Mouse (Mus musculus) midbrain, embryonic 15.5 days (tissue): Measurements from ENCODE around the gene Cilp. TPM values are rescaled to one million over a fixed set of nuclear protein-coding genes. Genes with fewer than 3 reads are reported as not detected.

Experiments
- ATAC-seq: fragments of 200-750 bp; cut with Nextera tagmentation; replicated peaks from 2 replicates; pipeline ENCODE4 v1.8.0; 2017; ENCODE audit warnings: moderate TSS enrichment
- H3K27ac ChIP-seq: fragments of 300-500 bp; sonication (generic); 2 replicates; pipeline ENCODE4 v1.5.1; 2015; ENCODE audit warnings: mild to moderate bottlenecking, inconsistent platforms
- H3K27me3 ChIP-seq: fragments of 300-500 bp; sonication (generic); replicated peaks from 2 replicates; pipeline ENCODE4 v1.6.1; 2015; ENCODE audit warnings: inconsistent platforms
- H3K36me3 ChIP-seq: fragments of 300-500 bp; sonication (generic); replicated peaks from 2 replicates; pipeline ENCODE4 v1.6.1; 2015; ENCODE audit warnings: inconsistent platforms
- H3K4me1 ChIP-seq: fragments of 300-500 bp; sonication (generic); 2 replicates; pipeline ENCODE4 v1.6.1; 2015; ENCODE audit warnings: inconsistent platforms
- H3K4me2 ChIP-seq: fragments of 300-500 bp; sonication (generic); 2 replicates; pipeline ENCODE4 v1.6.1; 2015; ENCODE audit warnings: inconsistent platforms, mild to moderate bottlenecking, moderate library complexity
- H3K4me3 ChIP-seq: fragments of 300-500 bp; sonication (generic); 2 replicates; pipeline ENCODE4 v1.5.1; 2015; ENCODE audit warnings: mild to moderate bottlenecking, inconsistent platforms
- H3K9ac ChIP-seq: fragments of 300-500 bp; sonication (generic); 2 replicates; pipeline ENCODE4 v1.6.1; 2015; ENCODE audit warnings: mild to moderate bottlenecking, inconsistent platforms
- H3K9me3 ChIP-seq: fragments of 300-500 bp; sonication (generic); 2 replicates; pipeline ENCODE4 v1.6.1; 2016; ENCODE audit warnings: inconsistent platforms
- WGBS: fragments of 180-500 bp; shearing (Covaris S2); methylation state at CpG from one replicate; pipeline ENCODE4 v1.1.7; 2015; ENCODE audit warnings: mixed read lengths; 5-methylcytosine and 5-hydroxymethylcytosine counted together
- polyA plus RNA-seq: library from polyadenylated mRNA; unstranded; fragments of >200 nt; fragmentation: Nextera tagmentation; extraction: Ambion mirVana; gene quantifications from 2 replicates; pipeline ENCODE4 v1.2.1, GENCODE M21; 2015

The Cilp gene
- polyA plus RNA-seq, 1 experiment from 2014 or later: 0.26 TPM

DNA sequence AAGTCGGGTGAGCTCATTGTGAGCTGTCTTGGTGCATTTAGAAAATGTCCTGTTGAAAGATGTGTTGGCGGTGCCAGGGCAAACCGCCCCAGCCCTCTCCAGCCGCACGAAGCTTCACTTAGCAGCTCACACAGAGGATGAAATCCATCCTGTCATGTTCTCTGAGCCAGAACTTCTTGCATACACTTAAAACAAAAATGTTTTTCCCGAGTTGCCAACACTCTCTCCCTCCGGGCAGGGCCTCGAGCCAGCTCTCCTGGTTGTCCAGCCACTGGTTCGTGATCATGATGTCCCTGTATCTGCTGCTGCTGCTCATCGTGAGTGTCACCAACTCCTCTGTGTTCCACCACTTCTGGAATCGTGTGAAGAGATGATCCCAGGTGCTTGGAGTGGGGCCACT is 27.4 kb upstream of the Cilp start:
- Histone ChIP-seq H3K36me3 (no peaks in the 10 kb centered on the region), H3K27me3 (no peaks in the 10 kb centered on the region), H3K4me3 (no peak overlapping the region), H3K9ac (no peak overlapping the region), H3K4me2 (no peak overlapping the region), H3K9me3 (no peaks in the 10 kb centered on the region), H3K27ac (no peak overlapping the region), H3K4me1 (no peaks in the 10 kb centered on the region; the same call in 1 of the 2 replicates)
- ATAC-seq: no peak
- 85% methylated on average over 11 of the region's 11 CpGs for WGBS

DNA sequence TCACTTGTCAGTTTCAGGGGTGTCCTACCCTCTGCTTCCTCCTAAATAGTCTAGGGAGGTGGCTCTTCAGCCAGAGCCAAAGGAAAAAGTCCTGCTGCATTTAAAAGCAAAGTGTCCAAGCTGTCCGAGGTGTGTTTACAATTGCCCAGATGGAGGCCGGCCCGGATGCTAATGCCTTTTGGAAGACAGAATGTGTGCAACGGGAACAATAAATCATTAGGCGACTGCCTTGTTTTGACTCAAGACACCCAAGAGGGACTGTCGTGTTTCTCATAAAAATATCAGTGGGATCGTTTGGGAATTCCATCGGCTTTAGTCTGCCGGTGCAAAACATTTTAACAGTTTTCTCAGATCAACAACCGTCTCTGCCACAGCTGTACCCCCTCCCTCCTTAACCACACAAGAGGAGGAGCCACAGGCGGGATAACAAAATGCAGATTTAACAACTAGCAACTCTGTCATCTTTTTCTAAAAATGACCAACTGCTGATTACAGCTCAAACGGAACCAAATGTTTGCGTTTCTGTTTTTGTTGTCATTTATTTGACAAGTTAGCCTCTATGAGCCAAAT is 26.7 kb upstream of the Cilp start:
- Histone ChIP-seq H3K9ac (no peak overlapping the region), H3K27ac (no peak overlapping the region), H3K36me3 (no peaks in the 10 kb centered on the region), H3K4me1 (no peaks in the 10 kb centered on the region; the same call in 1 of the 2 replicates), H3K27me3 (no peaks in the 10 kb centered on the region), H3K9me3 (no peaks in the 10 kb centered on the region), H3K4me3 (no peak overlapping the region), H3K4me2 (no peak overlapping the region)
- ATAC-seq: no peak
- WGBS: 82% methylated on average over 13 of the region's 13 CpGs

DNA sequence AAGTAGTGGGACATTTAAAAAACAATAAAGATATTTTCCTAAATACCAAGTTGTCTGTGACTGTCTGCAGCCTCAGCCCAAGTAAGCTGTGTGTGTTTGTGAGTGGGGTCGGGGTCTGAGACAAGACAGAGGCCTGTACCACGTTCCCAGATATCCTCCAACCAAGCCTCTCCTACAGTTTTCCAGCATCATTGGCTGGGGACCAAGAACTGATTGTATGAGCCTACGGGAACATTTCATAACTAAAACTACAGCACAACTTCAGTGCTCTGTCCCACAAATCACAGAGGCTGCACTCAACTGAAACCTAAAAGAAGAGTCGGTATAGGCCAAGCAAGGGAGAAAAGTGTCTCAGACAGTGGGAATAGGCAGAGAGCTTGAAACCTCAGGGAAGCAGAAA is 25.8 kb upstream of the Cilp start:
- Histone ChIP-seq H3K9ac (no peak overlapping the region), H3K4me3 (no peak overlapping the region), H3K27ac (no peak overlapping the region), H3K36me3 (no peaks in the 10 kb centered on the region), H3K4me1 (no peaks in the 10 kb centered on the region; the same call in 1 of the 2 replicates), H3K9me3 (no peaks in the 10 kb centered on the region), H3K4me2 (no peak overlapping the region), H3K27me3 (no peaks in the 10 kb centered on the region)
- whole genome bisulfite sequencing: 94% methylated on average over 4 of the region's 4 CpGs
- no peak for ATAC-seq

DNA sequence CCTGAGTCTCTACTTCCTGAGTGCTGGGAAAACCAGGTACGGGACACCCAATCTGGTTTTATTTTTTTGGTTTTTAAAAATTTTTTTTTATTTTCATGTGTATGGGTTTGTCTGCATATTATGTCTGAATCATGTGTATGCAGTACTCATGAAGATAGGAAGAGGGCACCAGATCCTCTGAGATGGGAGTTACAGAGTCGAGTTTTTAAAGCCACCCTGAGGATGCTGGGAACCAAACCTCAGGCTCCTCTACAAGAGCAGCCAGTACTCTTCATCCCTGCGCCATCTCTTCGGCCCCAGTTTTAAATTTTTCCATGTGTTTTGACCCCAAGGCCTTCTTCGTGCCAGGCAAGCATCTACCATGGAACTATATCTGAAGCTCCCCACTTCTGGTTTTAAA is 25.2 kb upstream of the Cilp start:
- H3K9ac ChIP-seq: no peak overlapping the region
- H3K36me3 ChIP-seq: no peaks in the 10 kb centered on the region
- WGBS: 90% methylated on average over 5 of the region's 5 CpGs
- no peak for ATAC-seq
- H3K4me1 ChIP-seq: no peaks in the 10 kb centered on the region; the same call in 1 of the 2 replicates
- no peaks in the 10 kb centered on the region for H3K9me3 ChIP-seq
- H3K4me2 ChIP-seq: no peak overlapping the region
- no peaks in the 10 kb centered on the region for H3K27me3 ChIP-seq
- no peak overlapping the region for H3K27ac ChIP-seq
- no peak overlapping the region for H3K4me3 ChIP-seq

DNA sequence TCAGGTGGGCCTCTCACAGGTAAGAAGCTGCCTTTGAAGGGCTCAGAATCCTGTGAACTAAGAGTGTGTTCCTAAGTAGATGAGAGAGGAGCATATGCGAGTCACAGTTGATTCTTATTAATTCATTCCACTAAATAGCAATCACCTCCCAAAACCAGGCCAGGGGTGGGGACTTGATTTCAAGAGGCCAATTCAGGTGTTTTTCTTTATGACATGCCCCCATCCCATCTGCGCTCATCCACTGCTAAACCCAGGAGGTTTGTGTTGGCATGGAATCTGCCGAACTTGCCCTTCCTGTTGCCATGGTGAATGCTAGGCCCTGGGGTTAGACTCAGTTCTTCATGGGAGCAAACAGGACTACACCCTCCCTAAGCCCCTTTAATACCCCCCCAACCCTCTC is 24.4 kb upstream of the Cilp start:
- Histone ChIP-seq H3K36me3 (no peaks in the 10 kb centered on the region), H3K4me1 (no peaks in the 10 kb centered on the region; the same call in 1 of the 2 replicates), H3K27me3 (no peaks in the 10 kb centered on the region), H3K4me3 (no peak overlapping the region), H3K9ac (no peak overlapping the region), H3K4me2 (no peak overlapping the region), H3K9me3 (no peaks in the 10 kb centered on the region), H3K27ac (no peak overlapping the region)
- no peak for ATAC-seq
- WGBS: 58% methylated on average over 3 of the region's 3 CpGs

DNA sequence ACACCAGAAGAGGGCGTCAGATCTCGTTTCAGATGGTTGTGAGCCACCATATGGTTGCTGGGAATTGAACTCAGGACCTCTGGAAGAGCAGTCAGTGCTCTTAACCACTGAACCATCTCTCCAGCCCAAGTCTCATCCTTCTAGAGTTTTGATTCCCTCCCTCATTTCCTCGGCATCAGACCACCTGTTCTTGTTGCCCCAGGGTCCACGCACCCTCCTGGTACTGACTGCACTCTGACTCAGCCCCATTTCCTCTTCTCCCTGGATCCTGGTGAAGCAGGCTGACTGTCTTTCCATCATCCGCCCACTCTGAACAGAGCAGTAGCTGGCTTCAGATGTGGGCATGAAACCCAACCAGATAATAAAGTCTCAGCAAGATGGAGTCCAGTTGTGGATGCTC is 23.0 kb upstream of the Cilp start:
- no peak overlapping the region for H3K4me3 ChIP-seq
- no peaks in the 10 kb centered on the region for H3K9me3 ChIP-seq
- 68% methylated on average over 5 of the region's 5 CpGs for WGBS
- ATAC-seq: no peak
- no peak overlapping the region for H3K27ac ChIP-seq
- no peaks in the 10 kb centered on the region for H3K27me3 ChIP-seq
- no peak overlapping the region for H3K4me2 ChIP-seq
- H3K36me3 ChIP-seq: no peaks in the 10 kb centered on the region
- no peak overlapping the region for H3K9ac ChIP-seq
- no peaks in the 10 kb centered on the region; the same call in 1 of the 2 replicates for H3K4me1 ChIP-seq

DNA sequence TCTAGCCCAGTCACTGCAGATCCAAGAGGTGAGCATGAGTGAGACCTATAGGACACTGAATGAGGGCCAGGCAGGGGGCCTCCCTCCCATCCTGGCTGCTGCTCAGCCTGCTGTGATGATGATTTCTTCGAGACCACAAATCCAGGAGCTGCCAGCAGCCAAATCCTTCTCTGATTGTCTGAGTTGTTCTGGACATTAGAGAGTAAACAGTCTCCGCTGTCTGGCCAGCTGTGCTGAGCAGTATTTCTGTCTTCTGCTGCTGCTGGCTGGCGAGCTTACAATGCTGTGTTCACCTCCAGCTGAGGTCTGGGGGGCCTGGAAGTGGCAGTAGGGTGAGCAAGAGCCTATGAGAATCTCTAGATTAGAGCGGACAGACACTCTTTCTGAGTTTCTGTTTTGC is 21.7 kb upstream of the Cilp start:
- Histone ChIP-seq H3K9ac (no peak overlapping the region), H3K27ac (no peak overlapping the region), H3K9me3 (no peaks in the 10 kb centered on the region), H3K36me3 (no peaks in the 10 kb centered on the region), H3K4me2 (no peak overlapping the region), H3K4me3 (no peak overlapping the region), H3K27me3 (no peaks in the 10 kb centered on the region), H3K4me1 (no peaks in the 10 kb centered on the region; the same call in 1 of the 2 replicates)
- ATAC-seq: no peak
- 38% methylated on average over 4 of the region's 4 CpGs for WGBS

DNA sequence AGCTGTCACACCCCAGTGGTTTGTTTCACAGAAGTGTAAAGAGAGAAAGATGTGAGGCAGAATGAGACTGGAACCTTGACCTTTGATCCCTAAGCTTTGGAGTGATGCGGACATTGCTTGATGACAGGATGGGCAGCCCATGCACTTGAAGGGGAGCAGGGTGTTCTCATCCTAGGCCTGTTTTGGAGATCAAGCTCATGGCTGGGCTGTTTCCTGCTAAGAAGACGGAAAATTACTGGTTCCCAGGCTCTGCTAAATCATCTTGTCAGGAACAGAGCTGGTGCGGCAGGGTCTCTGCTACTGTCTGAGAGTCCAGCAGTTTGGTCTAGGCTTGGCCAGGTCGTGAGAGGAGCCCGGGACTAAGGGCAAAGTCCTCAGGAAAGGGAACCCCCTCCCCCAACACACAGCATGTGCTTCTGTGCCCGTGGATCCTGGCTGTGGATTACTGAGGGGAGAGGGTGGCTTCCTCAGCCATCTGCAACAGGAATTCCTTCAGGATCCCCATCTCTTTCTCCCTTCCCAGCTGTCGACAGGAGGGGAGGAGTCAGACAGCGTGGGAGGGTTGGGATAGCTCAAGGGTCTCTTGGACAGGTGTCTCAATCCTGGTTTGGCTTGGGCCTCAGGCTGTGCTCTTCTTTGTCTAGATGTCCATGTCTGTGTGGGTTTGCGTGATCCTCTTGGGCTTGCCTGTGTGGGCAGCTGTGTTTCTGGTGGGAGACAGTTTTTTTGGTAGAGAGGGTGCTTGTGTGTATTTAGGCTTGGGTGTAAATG is 20.8 kb upstream of the Cilp start:
- Histone ChIP-seq H3K4me2 (no peak overlapping the region), H3K9me3 (no peaks in the 10 kb centered on the region), H3K4me1 (no peaks in the 10 kb centered on the region; the same call in 1 of the 2 replicates), H3K4me3 (no peak overlapping the region), H3K27ac (no peak overlapping the region), H3K27me3 (no peaks in the 10 kb centered on the region), H3K9ac (no peak overlapping the region), H3K36me3 (no peaks in the 10 kb centered on the region)
- WGBS: 59% methylated on average over 9 of the region's 9 CpGs
- no peak for ATAC-seq

DNA sequence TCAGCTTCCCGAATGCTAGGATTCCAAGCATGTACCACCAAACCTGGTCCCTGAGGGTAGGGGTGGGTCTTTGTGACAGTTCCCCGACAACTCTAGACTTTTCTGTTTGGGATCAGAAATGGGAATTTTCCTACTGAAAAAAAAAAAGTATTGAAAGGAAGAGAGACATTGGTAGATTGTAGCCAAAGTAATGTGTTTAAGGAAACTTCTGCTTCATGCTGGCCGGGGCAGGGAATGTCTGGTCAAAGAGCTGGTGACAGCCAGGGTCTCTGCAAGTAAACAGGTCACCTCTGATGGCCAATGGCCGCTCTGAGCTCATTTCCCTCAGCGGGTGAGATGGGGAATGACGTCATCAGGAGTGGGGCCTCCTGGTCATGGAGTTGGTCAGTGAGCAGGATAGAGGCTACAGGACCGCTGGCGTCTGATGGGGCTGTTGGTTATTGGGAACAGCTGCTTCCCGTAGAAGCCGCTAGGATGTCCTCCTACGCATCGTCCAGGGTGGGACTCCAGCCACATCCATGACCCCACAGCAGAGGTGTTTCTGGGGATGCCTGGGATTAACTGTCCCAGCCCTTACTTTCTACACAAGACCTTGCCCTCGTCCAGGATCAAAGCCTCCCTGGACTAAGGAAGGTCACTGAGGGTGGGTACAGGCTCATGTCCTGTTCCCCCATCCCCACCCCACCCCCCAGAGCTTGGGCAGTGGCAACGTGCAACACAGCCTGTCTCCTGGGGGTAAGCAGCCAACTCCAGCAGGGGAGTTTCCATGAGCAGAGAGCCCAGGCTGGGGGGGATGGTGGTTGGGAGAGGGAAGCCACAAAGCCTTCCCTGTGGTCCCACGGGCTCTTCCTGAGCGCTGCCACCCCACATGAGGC is 17.2 kb upstream of the Cilp start:
- no peak overlapping the region for H3K4me3 ChIP-seq
- no peak overlapping the region for H3K9ac ChIP-seq
- no peaks in the 10 kb centered on the region for H3K27me3 ChIP-seq
- ATAC-seq: no peak
- no peaks in the 10 kb centered on the region for H3K9me3 ChIP-seq
- H3K36me3 ChIP-seq: no peaks in the 10 kb centered on the region
- H3K4me1 ChIP-seq: no peaks in the 10 kb centered on the region; the same call in 1 of the 2 replicates
- 80% methylated on average over 16 of the region's 16 CpGs for WGBS
- H3K27ac ChIP-seq: no peak overlapping the region
- no peak overlapping the region for H3K4me2 ChIP-seq

DNA sequence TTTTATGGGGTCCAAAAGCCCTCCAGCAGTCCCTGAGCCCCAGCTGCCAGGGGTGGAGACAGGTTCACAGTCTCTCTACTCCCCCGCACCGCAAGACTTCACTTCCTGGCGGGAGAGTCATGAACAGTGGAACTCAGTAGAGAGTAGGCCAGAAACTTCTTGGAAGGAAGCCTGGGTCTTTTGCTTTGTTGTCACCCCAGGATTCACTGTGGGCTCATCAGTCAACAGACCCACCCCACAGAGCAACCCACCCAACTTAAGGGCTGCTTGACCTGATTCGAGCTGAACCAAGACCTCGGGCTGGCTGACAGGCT is 16.6 kb upstream of the Cilp start:
- no peaks in the 10 kb centered on the region for H3K36me3 ChIP-seq
- 90% methylated on average over 5 of the region's 5 CpGs for WGBS
- no peak overlapping the region for H3K4me3 ChIP-seq
- no peak overlapping the region for H3K4me2 ChIP-seq
- no peaks in the 10 kb centered on the region for H3K27me3 ChIP-seq
- no peaks in the 10 kb centered on the region for H3K4me1 ChIP-seq
- no peak overlapping the region for H3K27ac ChIP-seq
- H3K9me3 ChIP-seq: no peaks in the 10 kb centered on the region
- no peak for ATAC-seq
- no peak overlapping the region for H3K9ac ChIP-seq

DNA sequence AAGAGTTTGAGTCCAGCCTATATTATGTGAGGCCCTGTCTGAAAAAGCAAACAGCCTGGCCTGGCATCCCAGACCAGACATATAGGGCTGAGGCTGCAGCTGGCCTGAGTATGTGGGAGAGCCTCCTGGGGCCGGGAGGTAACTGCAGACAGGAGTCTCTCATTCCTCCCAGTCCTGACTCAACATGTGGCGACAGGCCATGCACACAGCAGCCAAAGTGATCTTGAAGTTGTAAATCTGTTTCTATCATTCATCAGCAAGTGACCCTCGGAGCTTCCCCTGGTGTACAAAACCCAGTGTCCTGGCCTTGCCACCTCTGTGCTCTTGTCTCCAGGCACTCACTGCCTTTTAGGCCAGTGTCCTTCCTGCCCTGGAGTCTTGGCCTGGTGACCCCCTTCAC is 13.0 kb upstream of the Cilp start:
- Histone ChIP-seq H3K27ac (no peak overlapping the region), H3K4me1 (no peaks in the 10 kb centered on the region), H3K4me2 (no peak overlapping the region), H3K9me3 (no peaks in the 10 kb centered on the region), H3K27me3 (no peaks in the 10 kb centered on the region), H3K9ac (no peak overlapping the region), H3K36me3 (no peaks in the 10 kb centered on the region), H3K4me3 (no peak overlapping the region)
- no peak for ATAC-seq
- WGBS: 83% methylated on average over 3 of the region's 3 CpGs

DNA sequence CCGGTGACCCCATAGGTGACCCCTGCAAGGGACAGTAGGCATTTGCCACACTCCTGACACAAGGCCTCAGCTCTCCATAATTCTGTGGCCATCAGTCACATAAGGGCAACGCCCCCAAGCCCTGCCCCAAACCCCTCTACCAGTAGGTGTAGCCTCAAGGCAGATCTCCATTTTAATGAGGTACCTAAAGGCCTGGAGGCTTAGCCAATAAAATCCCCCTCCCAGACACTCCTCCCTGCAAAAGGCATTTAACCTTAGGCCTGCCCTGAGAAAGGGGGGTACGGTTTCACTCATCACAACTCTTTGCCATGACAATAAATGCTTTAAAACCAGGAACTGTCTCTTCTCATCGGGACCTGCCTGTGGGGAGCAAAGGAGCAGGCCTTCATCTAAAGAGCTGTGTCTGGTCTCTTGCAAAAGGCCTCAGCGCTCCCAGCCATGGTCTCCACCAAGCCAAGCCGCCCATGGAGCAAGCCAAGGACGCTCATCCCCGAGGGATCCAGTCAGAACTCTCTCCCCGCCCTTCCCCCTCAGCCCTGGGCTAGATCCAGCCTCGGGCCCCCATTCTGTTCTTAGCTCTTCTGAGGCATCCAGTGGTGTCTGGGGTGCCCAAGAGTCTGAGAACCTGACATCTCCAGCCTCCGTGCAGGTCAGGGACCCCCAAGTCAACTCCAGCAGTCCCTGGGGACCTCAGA is 8.9 kb upstream of the Cilp start:
- H3K4me2 ChIP-seq: no peak overlapping the region
- WGBS: 69% methylated on average over 11 of the region's 11 CpGs
- H3K9ac ChIP-seq: no peak overlapping the region
- no peak for ATAC-seq
- H3K4me1 ChIP-seq: no peaks in the 10 kb centered on the region
- no peaks in the 10 kb centered on the region for H3K36me3 ChIP-seq
- no peak overlapping the region for H3K27ac ChIP-seq
- H3K27me3 ChIP-seq: no peaks in the 10 kb centered on the region
- H3K9me3 ChIP-seq: no peaks in the 10 kb centered on the region
- H3K4me3 ChIP-seq: no peak overlapping the region
